Mouse (Mus musculus) embryonic facial prominence, embryonic 13.5 days (tissue): Measurements from ENCODE around the gene Mcm7. TPM values are rescaled to one million over a fixed set of nuclear protein-coding genes. Genes with fewer than 3 reads are reported as not detected.

Source experiments
- ATAC-seq: fragments of 200-750 bp; cut with Nextera tagmentation; 2 replicates; pipeline ENCODE4 v1.8.0; 2017; ENCODE audit warnings: low read depth; ENCODE audit not compliant: insufficient number of reproducible peaks, insufficient read depth, low FRiP score, low TSS enrichment
- H3K27ac ChIP-seq: fragments of 300-500 bp; sonication (generic); 2 replicates; pipeline ENCODE4 v1.5.1; 2015; ENCODE audit warnings: moderate library complexity, mild to moderate bottlenecking, inconsistent platforms
- H3K27me3 ChIP-seq: fragments of 300-500 bp; sonication (generic); 2 replicates; pipeline ENCODE4 v1.6.1; 2015; ENCODE audit warnings: mild to moderate bottlenecking, inconsistent platforms
- H3K36me3 ChIP-seq: fragments of 300-500 bp; sonication (generic); 2 replicates; pipeline ENCODE4 v1.6.1; 2015; ENCODE audit warnings: mild to moderate bottlenecking, inconsistent platforms
- H3K4me1 ChIP-seq: fragments of 300-500 bp; sonication (generic); 2 replicates; pipeline ENCODE4 v1.6.1; 2015; ENCODE audit warnings: inconsistent platforms
- H3K4me2 ChIP-seq: fragments of 300-500 bp; sonication (generic); 2 replicates; pipeline ENCODE4 v1.6.1; 2015; ENCODE audit warnings: moderate library complexity, mild to moderate bottlenecking, inconsistent platforms
- H3K4me3 ChIP-seq: fragments of 300-500 bp; sonication (generic); 2 replicates; pipeline ENCODE4 v1.5.1; 2015; ENCODE audit warnings: mild to moderate bottlenecking, inconsistent platforms
- H3K9ac ChIP-seq: fragments of 300-500 bp; sonication (generic); 2 replicates; pipeline ENCODE4 v1.6.1; 2015; ENCODE audit warnings: mild to moderate bottlenecking, inconsistent platforms
- H3K9me3 ChIP-seq: fragments of 300-500 bp; sonication (generic); 2 replicates; pipeline ENCODE4 v1.6.1; 2016; ENCODE audit warnings: inconsistent platforms
- WGBS: fragments of 180-500 bp; shearing (Covaris S2); methylation state at CpG from one replicate; pipeline ENCODE4 v1.1.7; 2015; ENCODE audit warnings: mixed read lengths; 5-methylcytosine and 5-hydroxymethylcytosine counted together
- polyA plus RNA-seq: library from polyadenylated mRNA; unstranded; fragments of >200 nt; fragmentation: Nextera tagmentation; extraction: Ambion mirVana; gene quantifications from 2 replicates; pipeline ENCODE4 v1.2.1, GENCODE M21; 2015

Mcm7 gene
- polyA plus RNA-seq, 1 experiment from 2014 or later = 201 TPM

GRCm38 (mm10) chr5:138186950-138187638, 14.9 kb upstream of the Mcm7 start, which contains the start of the genes Taf6 and Cnpy4:
Gene Taf6, minus strand, starts transcription at chr5:138187451.
Gene Cnpy4, plus strand, starts transcription at chr5:138187485.
- peak within 1 kb of the TSS; percentile 79 for H3K4me3 ChIP-seq
- H3K4me1 ChIP-seq = peaks cover 17% of the 10 kb centered on the region; the same call in 1 of the 2 replicates
- no peaks in the 10 kb centered on the region for H3K27me3 ChIP-seq
- peak within 1 kb of the TSS; percentile 78 for H3K27ac ChIP-seq
- H3K9ac ChIP-seq = peak within 1 kb of the TSS; percentile 81
- H3K9me3 ChIP-seq = no peaks in the 10 kb centered on the region
- peaks cover 44% of the 10 kb centered on the region for H3K36me3 ChIP-seq
- WGBS = under 1% methylated on average over 31 of the region's 31 CpGs
- peak within 1 kb of the TSS; percentile 78 for H3K4me2 ChIP-seq
- ATAC-seq = peak; percentile 77

DNA sequence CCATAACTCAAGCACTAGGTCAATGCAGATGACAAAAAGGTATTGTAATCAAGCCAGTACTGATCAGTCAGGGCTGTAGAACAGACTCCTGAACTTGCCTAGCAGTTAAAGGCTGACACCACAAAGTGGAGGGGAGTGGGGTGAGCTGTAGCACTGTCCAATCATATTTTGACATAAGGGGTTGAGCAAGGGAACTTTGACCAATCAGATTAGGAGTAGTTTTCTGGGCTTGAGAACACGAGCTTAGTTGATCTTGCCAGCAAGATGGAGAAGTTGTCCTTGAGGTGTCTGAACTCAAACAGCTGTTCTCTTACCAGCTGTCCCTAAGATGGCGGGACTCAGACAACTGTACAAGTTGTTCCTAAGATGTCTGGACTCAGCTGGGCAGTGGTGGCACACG, 995 bp upstream of the Mcm7 start:
- Histone ChIP-seq H3K36me3 (peaks cover 56% of the 10 kb centered on the region), H3K27me3 (no peaks in the 10 kb centered on the region), H3K4me2 (peak overlapping the region; percentile 83), H3K9ac (no peak overlapping the region; the same call in 1 of the 2 replicates), H3K27ac (no peak overlapping the region), H3K9me3 (no peaks in the 10 kb centered on the region), H3K4me3 (peak overlapping the region; percentile 76), H3K4me1 (peaks cover 26% of the 10 kb centered on the region)
- no peak for ATAC-seq
- WGBS = 72% methylated on average over 3 of the region's 3 CpGs

- Histone ChIP-seq H3K27ac (peak overlapping the region; percentile 95), H3K27me3 (no peaks in the 10 kb centered on the region), H3K4me3 (peak overlapping the region; percentile 76), H3K36me3 (peaks cover 58% of the 10 kb centered on the region), H3K9me3 (no peaks in the 10 kb centered on the region), H3K4me2 (peak overlapping the region; percentile 83), H3K4me1 (peaks cover 30% of the 10 kb centered on the region), H3K9ac (peak overlapping the region; percentile 83)
- peak; percentile 81 for ATAC-seq
- WGBS = under 1% methylated on average over 47 of the region's 47 CpGs
Observed at GRCm38 (mm10) chr5:138170936-138171561, 1.2 kb downstream of the Mcm7 start.

GRCm38 (mm10) chr5:138165594-138165993, 6.6 kb downstream of the Mcm7 start:
- no peak overlapping the region for H3K9ac ChIP-seq
- H3K9me3 ChIP-seq = no peaks in the 10 kb centered on the region
- H3K4me1 ChIP-seq = peaks cover 26% of the 10 kb centered on the region
- H3K4me3 ChIP-seq = no peak overlapping the region
- H3K27me3 ChIP-seq = no peaks in the 10 kb centered on the region
- H3K27ac ChIP-seq = no peak overlapping the region
- 79% methylated on average over 8 of the region's 8 CpGs for whole genome bisulfite sequencing
- H3K4me2 ChIP-seq = no peak overlapping the region
- H3K36me3 ChIP-seq = peaks cover 76% of the 10 kb centered on the region
- ATAC-seq = no peak

DNA sequence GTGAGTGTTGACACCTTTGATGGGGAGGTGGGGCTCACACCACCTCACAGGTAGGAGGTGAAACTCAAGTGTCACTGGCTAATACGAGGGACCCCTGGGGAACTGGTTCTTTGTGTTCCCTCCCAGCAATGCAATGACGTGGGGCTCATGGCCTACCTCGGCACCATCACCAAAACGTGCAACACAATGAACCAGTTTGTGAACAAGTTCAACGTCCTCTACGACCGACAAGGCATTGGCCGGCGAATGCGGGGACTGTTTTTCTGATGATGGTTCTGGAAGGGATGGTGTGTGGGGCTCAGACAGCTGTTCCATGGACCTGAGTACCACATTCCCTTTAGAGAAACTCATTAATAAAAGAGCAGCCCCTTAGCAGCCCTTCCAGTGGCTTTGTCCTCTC, 8.6 kb downstream of the Mcm7 start:
- Histone ChIP-seq H3K4me3 (no peak overlapping the region), H3K27me3 (no peaks in the 10 kb centered on the region), H3K4me2 (no peak overlapping the region), H3K27ac (no peak overlapping the region), H3K9me3 (no peaks in the 10 kb centered on the region), H3K9ac (no peak overlapping the region), H3K4me1 (peaks cover 14% of the 10 kb centered on the region), H3K36me3 (peaks cover 67% of the 10 kb centered on the region)
- WGBS = 70% methylated on average over 10 of the region's 10 CpGs
- no peak for ATAC-seq

DNA sequence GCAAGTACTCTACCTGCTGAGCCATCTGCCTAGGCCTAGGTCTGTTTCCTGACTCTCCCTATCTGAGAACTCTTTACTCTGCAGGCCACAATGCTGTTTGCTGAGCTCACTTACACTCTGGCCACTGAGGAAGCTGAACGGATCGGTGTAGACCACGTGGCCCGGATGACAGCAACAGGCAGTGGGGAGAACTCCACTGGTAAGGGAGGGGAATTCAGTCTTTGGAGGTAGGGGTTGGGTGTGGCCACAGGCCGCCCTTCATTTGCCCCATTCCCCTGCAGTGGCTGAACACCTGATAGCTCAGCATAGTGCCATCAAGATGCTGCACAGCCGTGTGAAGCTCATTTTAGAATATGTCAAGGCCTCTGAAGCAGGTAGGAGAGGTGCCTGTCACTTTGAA, 9.2 kb downstream of the Mcm7 start:
- Histone ChIP-seq H3K9me3 (no peaks in the 10 kb centered on the region), H3K36me3 (peaks cover 62% of the 10 kb centered on the region), H3K9ac (peak overlapping the region; percentile 7; the same call in 1 of the 2 replicates), H3K4me1 (peaks cover 14% of the 10 kb centered on the region), H3K4me3 (peak overlapping the region; percentile 4; the same call in 1 of the 2 replicates), H3K4me2 (no peak overlapping the region), H3K27me3 (no peaks in the 10 kb centered on the region), H3K27ac (no peak overlapping the region)
- ATAC-seq = no peak
- 68% methylated on average over 6 of the region's 6 CpGs for WGBS

DNA sequence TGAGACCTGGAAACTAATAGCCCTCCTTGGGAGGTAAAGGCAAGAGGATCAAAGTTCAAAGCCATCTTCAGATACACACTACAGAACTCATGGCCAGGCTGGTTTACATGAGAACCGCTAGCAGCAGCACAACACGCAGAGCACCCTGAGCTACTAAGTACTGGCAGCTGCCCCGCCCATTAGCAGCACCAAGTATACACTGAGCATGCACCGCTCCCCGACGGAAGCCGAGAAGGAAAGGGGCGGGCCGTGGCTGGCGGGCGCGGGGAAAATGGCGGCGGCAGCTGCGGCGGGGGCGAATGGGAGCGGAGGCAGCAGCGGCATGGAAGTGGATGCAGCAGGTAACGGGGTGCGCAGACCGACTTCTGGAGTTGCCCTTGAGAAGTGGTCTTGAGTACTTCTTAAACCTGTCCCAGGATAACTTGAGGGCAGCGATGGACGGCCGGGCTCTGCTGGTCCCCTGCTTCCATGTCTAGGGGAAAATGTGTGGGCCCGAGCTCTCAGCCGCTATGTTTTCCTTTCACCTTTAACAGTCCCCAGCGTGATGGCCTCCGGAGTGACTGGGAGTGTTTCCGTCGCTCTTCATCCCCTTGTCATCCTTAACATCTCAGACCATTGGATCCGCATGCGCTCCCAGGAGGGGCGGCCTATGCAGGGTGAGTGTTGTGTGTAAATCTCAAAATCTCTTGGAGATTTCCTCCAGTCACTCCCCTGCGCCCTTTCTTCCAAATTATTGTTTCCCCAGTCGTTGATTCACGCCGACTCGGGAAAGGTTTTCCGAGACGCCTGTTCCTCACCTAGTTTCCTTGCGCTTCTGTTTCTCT, 11.2 kb downstream of the Mcm7 start, which contains the start of gene Cops6:
Cops6 (plus strand) TSS at position 230 of the 824 bp plus-strand sequence.
- H3K4me2 ChIP-seq = peak within 1 kb of the TSS; percentile 80
- WGBS = under 1% methylated on average over 42 of the region's 42 CpGs

GRCm38 (mm10) chr5:138160224-138160762, 11.9 kb downstream of the Mcm7 start:
- H3K9me3 ChIP-seq = no peaks in the 10 kb centered on the region
- 64% methylated on average over 7 of the region's 7 CpGs for WGBS
- peak overlapping the region; percentile 93 for H3K9ac ChIP-seq
- no peak for ATAC-seq
- H3K4me1 ChIP-seq = peaks cover 11% of the 10 kb centered on the region
- peak overlapping the region; percentile 85; the same call in 1 of the 2 replicates for H3K27ac ChIP-seq
- peaks cover 34% of the 10 kb centered on the region for H3K36me3 ChIP-seq
- no peaks in the 10 kb centered on the region for H3K27me3 ChIP-seq
- H3K4me3 ChIP-seq = peak overlapping the region; percentile 83
- H3K4me2 ChIP-seq = peak overlapping the region; percentile 80

More for the DNA sequence above, 11.2 kb downstream of the Mcm7 start, which contains the start of gene Cops6:
- ATAC-seq = peak; percentile 88
- no peaks in the 10 kb centered on the region for H3K9me3 ChIP-seq
- H3K4me3 ChIP-seq = peak within 1 kb of the TSS; percentile 83
- H3K4me1 ChIP-seq = peaks cover 11% of the 10 kb centered on the region
- no peaks in the 10 kb centered on the region for H3K27me3 ChIP-seq
- peak within 1 kb of the TSS; percentile 85 for H3K27ac ChIP-seq
- H3K36me3 ChIP-seq = peaks cover 42% of the 10 kb centered on the region
- peak within 1 kb of the TSS; percentile 93 for H3K9ac ChIP-seq

DNA sequence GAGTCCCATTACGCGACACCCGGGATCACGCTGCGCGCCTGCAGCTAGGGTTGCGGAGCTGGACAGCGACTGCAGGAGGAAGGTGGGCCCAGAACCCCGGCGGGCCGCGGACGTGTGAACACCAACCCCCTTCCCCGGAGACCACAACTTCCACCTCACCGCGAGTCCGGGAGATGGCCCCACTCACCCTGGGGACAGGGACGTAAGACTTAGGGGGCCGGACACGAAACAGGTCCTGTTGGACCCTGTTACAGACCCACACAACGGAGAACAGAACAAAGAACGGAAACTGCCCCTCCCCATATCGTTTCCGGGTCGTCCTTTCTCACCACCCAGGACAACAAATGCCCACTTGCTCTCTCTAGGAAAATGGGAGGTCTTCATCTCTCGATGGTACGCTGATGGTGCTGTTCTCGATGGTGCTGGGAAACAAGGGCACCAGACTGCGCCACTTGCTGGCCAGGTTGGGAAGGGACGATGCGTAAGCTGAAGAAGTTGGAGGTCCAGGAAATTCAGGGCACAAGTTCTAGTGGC, 16.7 kb downstream of the Mcm7 start, which contains the start of gene Zfp113:
Zfp113 (minus strand) TSS at position 302 of the 534 bp plus-strand sequence.
- ATAC-seq = peak; percentile 92
- H3K9me3 ChIP-seq = no peaks in the 10 kb centered on the region
- H3K36me3 ChIP-seq = peaks cover 21% of the 10 kb centered on the region
- H3K4me2 ChIP-seq = peak within 1 kb of the TSS; percentile 76
- H3K4me3 ChIP-seq = peak within 1 kb of the TSS; percentile 81
- H3K27ac ChIP-seq = peak within 1 kb of the TSS; percentile 94
- H3K4me1 ChIP-seq = 0 out of 2 replicates have a peak, but pooled peaks cover 5% of the 10 kb centered on the region
- WGBS = under 1% methylated on average over 31 of the region's 31 CpGs
- peak within 1 kb of the TSS; percentile 92 for H3K9ac ChIP-seq
- no peaks in the 10 kb centered on the region for H3K27me3 ChIP-seq

GRCm38 (mm10) chr5:138154390-138154789, 17.8 kb downstream of the Mcm7 start:
- Histone ChIP-seq H3K27ac (no peak overlapping the region), H3K9ac (peak overlapping the region; percentile 92), H3K4me3 (peak overlapping the region; percentile 81), H3K27me3 (no peaks in the 10 kb centered on the region), H3K4me2 (peak overlapping the region; percentile 76), H3K36me3 (peaks cover 26% of the 10 kb centered on the region), H3K4me1 (0 out of 2 replicates have a peak, but pooled peaks cover 5% of the 10 kb centered on the region), H3K9me3 (no peaks in the 10 kb centered on the region)
- WGBS = 86% methylated on average over 3 of the region's 3 CpGs
- ATAC-seq = no peak
